Mouse (Mus musculus): ENCODE data around the gene Ctsw. TPM values are rescaled to one million over a fixed set of nuclear protein-coding genes. Genes with fewer than 3 reads are reported as not detected.

Ctsw gene
- polyA plus RNA-seq, 1 experiment, result 34.3 TPM

- no peak for DNase-seq (ENCODE audit: low read depth in 1 of 2, low spot score in 2 of 2)
- Histone ChIP-seq H3K36me3 (ENCODE audit: control insufficient read depth, insufficient read depth, low read length) (peaks cover 24% of the 10 kb centered on the region), H3K27ac (ENCODE audit: insufficient read depth, low read length) (no peak overlapping the region), H3K27me3 (ENCODE audit: control insufficient read depth, insufficient read depth, low read length) (no peaks in the 10 kb centered on the region), H3K4me1 (ENCODE audit: control insufficient read depth, insufficient read depth, insufficient read length) (peaks cover 8% of the 10 kb centered on the region; the same call in 1 of the 2 replicates), H3K4me3 (ENCODE audit: extremely low read depth, insufficient read depth, insufficient read length) (no peak overlapping the region)
- TF ChIP-seq POLR2A (IDR thresholded peaks at IDR 0.05; ENCODE audit: low read depth, low read length) (no peak), CTCF (IDR thresholded peaks at IDR 0.05; ENCODE audit: extremely low read depth, insufficient read depth, insufficient read length, insufficient replicate concordance) (no peak)
- WGBS, result 87% methylated on average over 4 of the region's 4 CpGs
Measured at GRCm38 (mm10) chr19:5486771-5487170, 18.5 kb upstream of the Ctsw start.

- TF ChIP-seq CTCF (IDR thresholded peaks at IDR 0.05; ENCODE audit: extremely low read depth, insufficient read depth, insufficient read length, insufficient replicate concordance) (no peak), POLR2A (IDR thresholded peaks at IDR 0.05; ENCODE audit: low read depth, low read length) (no peak)
- peaks cover 8% of the 10 kb centered on the region; the same call in 1 of the 2 replicates for H3K4me1 ChIP-seq (ENCODE audit: control insufficient read depth, insufficient read depth, insufficient read length)
Measured at GRCm38 (mm10) chr19:5486286-5486685, 18.0 kb upstream of the Ctsw start.

GRCm38 (mm10) chr19:5485821-5486220 lies 17.5 kb upstream of the Ctsw start:
- no peak for DNase-seq (ENCODE audit: low read depth in 1 of 2, low spot score in 2 of 2)
- Histone ChIP-seq H3K4me1 (ENCODE audit: control insufficient read depth, insufficient read depth, insufficient read length) (peaks cover 8% of the 10 kb centered on the region; the same call in 1 of the 2 replicates), H3K4me3 (ENCODE audit: extremely low read depth, insufficient read depth, insufficient read length) (no peak overlapping the region), H3K27me3 (ENCODE audit: control insufficient read depth, insufficient read depth, low read length) (no peaks in the 10 kb centered on the region), H3K36me3 (ENCODE audit: control insufficient read depth, insufficient read depth, low read length) (peaks cover 24% of the 10 kb centered on the region), H3K27ac (ENCODE audit: insufficient read depth, low read length) (no peak overlapping the region)
- no peak for TF ChIP-seq POLR2A (IDR thresholded peaks at IDR 0.05; ENCODE audit: low read depth, low read length)
- no peak for TF ChIP-seq CTCF (IDR thresholded peaks at IDR 0.05; ENCODE audit: extremely low read depth, insufficient read depth, insufficient read length, insufficient replicate concordance)
- WGBS, result 96% methylated on average over 7 of the region's 7 CpGs

More at GRCm38 (mm10) chr19:5486286-5486685, 18.0 kb upstream of the Ctsw start:
- H3K27ac ChIP-seq (ENCODE audit: insufficient read depth, low read length), result no peak overlapping the region
- no peak for DNase-seq (ENCODE audit: low read depth in 1 of 2, low spot score in 2 of 2)
- no peaks in the 10 kb centered on the region for H3K27me3 ChIP-seq (ENCODE audit: control insufficient read depth, insufficient read depth, low read length)
- WGBS, result 91% methylated on average over 8 of the region's 8 CpGs
- peaks cover 24% of the 10 kb centered on the region for H3K36me3 ChIP-seq (ENCODE audit: control insufficient read depth, insufficient read depth, low read length)
- H3K4me3 ChIP-seq (ENCODE audit: extremely low read depth, insufficient read depth, insufficient read length), result no peak overlapping the region

GRCm38 (mm10) chr19:5485371-5485770 lies 17.1 kb upstream of the Ctsw start:
- H3K4me3 ChIP-seq (ENCODE audit: extremely low read depth, insufficient read depth, insufficient read length), result no peak overlapping the region
- TF ChIP-seq POLR2A (IDR thresholded peaks at IDR 0.05; ENCODE audit: low read depth, low read length), result no peak
- TF ChIP-seq CTCF (IDR thresholded peaks at IDR 0.05; ENCODE audit: extremely low read depth, insufficient read depth, insufficient read length, insufficient replicate concordance), result no peak
- H3K4me1 ChIP-seq (ENCODE audit: control insufficient read depth, insufficient read depth, insufficient read length), result peaks cover 8% of the 10 kb centered on the region; the same call in 1 of the 2 replicates
- DNase-seq (ENCODE audit: low read depth in 1 of 2, low spot score in 2 of 2), result no peak
- H3K27ac ChIP-seq (ENCODE audit: insufficient read depth, low read length), result no peak overlapping the region
- peaks cover 24% of the 10 kb centered on the region for H3K36me3 ChIP-seq (ENCODE audit: control insufficient read depth, insufficient read depth, low read length)
- 93% methylated on average over 8 of the region's 8 CpGs for WGBS
- H3K27me3 ChIP-seq (ENCODE audit: control insufficient read depth, insufficient read depth, low read length), result no peaks in the 10 kb centered on the region

- Histone ChIP-seq H3K4me1 (ENCODE audit: control insufficient read depth, insufficient read depth, insufficient read length) (peaks cover 8% of the 10 kb centered on the region; the same call in 1 of the 2 replicates), H3K36me3 (ENCODE audit: control insufficient read depth, insufficient read depth, low read length) (peaks cover 24% of the 10 kb centered on the region), H3K27me3 (ENCODE audit: control insufficient read depth, insufficient read depth, low read length) (no peaks in the 10 kb centered on the region), H3K4me3 (ENCODE audit: extremely low read depth, insufficient read depth, insufficient read length) (no peak overlapping the region), H3K27ac (ENCODE audit: insufficient read depth, low read length) (no peak overlapping the region)
- no peak for DNase-seq (ENCODE audit: low read depth in 1 of 2, low spot score in 2 of 2)
- WGBS, result 87% methylated on average over 5 of the region's 5 CpGs
- TF ChIP-seq CTCF (IDR thresholded peaks at IDR 0.05; ENCODE audit: extremely low read depth, insufficient read depth, insufficient read length, insufficient replicate concordance) (no peak), POLR2A (IDR thresholded peaks at IDR 0.05; ENCODE audit: low read depth, low read length) (no peak)
Measured at GRCm38 (mm10) chr19:5484496-5484895, 16.2 kb upstream of the Ctsw start.

GRCm38 (mm10) chr19:5483386-5484359 lies 15.4 kb upstream of the Ctsw start:
- Histone ChIP-seq H3K27ac (ENCODE audit: insufficient read depth, low read length) (no peak overlapping the region), H3K4me3 (ENCODE audit: extremely low read depth, insufficient read depth, insufficient read length) (no peak overlapping the region), H3K4me1 (ENCODE audit: control insufficient read depth, insufficient read depth, insufficient read length) (peaks cover 8% of the 10 kb centered on the region; the same call in 1 of the 2 replicates), H3K36me3 (ENCODE audit: control insufficient read depth, insufficient read depth, low read length) (peaks cover 24% of the 10 kb centered on the region), H3K27me3 (ENCODE audit: control insufficient read depth, insufficient read depth, low read length) (no peaks in the 10 kb centered on the region)
- TF ChIP-seq CTCF (IDR thresholded peaks at IDR 0.05; ENCODE audit: extremely low read depth, insufficient read depth, insufficient read length, insufficient replicate concordance) (no peak), POLR2A (IDR thresholded peaks at IDR 0.05; ENCODE audit: low read depth, low read length) (no peak)
- WGBS, result 93% methylated on average over 19 of the region's 19 CpGs
- no peak for DNase-seq (ENCODE audit: low read depth in 1 of 2, low spot score in 2 of 2)

All from spleen, adult 2 months (tissue).